Mouse (Mus musculus): Measurements from ENCODE around the gene Rdm1. TPM values are rescaled to one million over a fixed set of nuclear protein-coding genes. Genes with fewer than 3 reads are reported as not detected.

Rdm1 gene
- polyA plus RNA-seq, 2 experiments, result 35.5 to 39.2 TPM

DNA sequence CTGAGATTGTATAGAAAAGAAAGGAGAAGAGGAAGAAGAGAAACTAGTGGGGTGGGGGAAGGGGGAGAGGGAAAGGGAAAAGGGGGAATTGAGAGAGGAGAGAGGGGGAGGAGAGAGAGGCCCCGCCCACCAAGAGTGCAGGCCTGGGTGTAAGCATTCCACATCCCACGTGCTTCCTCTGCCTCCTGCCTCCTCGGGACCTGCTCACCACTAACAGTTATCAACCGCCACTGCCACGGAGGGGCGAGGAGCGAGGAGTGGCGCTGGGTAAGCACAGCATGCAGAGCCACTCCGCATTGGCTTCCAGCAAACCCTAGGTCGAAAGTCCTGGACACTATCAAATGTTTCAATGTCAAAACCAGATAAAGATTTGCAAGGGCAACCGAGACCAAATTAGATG lies 16.6 kb upstream of the Rdm1 start:
- H3K9me3 ChIP-seq (ENCODE audit: control insufficient read depth, low read length), result no peaks in the 10 kb centered on the region
- no peak for TF ChIP-seq POLR2A (IDR thresholded peaks at IDR 0.05; ENCODE audit: borderline replicate concordance, extremely low read depth, insufficient read depth, insufficient read length)
- no peaks in the 10 kb centered on the region for H3K4me1 ChIP-seq (ENCODE audit: control insufficient read depth, insufficient read depth, low read length)
- no peak overlapping the region for H3K4me2 ChIP-seq (replicated peaks; ENCODE audit: low read depth, low read length, severe bottlenecking)
- no peaks in the 10 kb centered on the region for H3K36me3 ChIP-seq (ENCODE audit: control insufficient read depth, insufficient read depth, low read length)
- H3K27ac ChIP-seq (replicated peaks; ENCODE audit: low read depth, low read length), result no peak overlapping the region
- no peak overlapping the region for H3K4me3 ChIP-seq (replicated peaks; ENCODE audit: low read length)
- H3K27me3 ChIP-seq (ENCODE audit: control insufficient read depth, insufficient read depth, low read length), result no peaks in the 10 kb centered on the region
- DNase-seq (ENCODE audit: low spot score), result no peak
- H3K9ac ChIP-seq (ENCODE audit: low read depth, low read length, severe bottlenecking), result no peak overlapping the region
- ATAC-seq (ENCODE audit: low FRiP score, low read depth), result no peak
- WGBS, result 35% methylated on average over 11 of the region's 11 CpGs

GRCm38 (mm10) chr11:101613596-101613995 lies 13.4 kb upstream of the Rdm1 start:
- 71% methylated on average over 6 of the region's 6 CpGs for WGBS
- ATAC-seq (ENCODE audit: low FRiP score, low read depth) (no peak), DNase-seq (ENCODE audit: low spot score) (no peak)
- TF ChIP-seq POLR2A (IDR thresholded peaks at IDR 0.05; ENCODE audit: borderline replicate concordance, extremely low read depth, insufficient read depth, insufficient read length), result no peak
- Histone ChIP-seq H3K27ac (replicated peaks; ENCODE audit: low read depth, low read length) (no peak overlapping the region), H3K9me3 (ENCODE audit: control insufficient read depth, low read length) (no peaks in the 10 kb centered on the region), H3K27me3 (ENCODE audit: control insufficient read depth, insufficient read depth, low read length) (no peaks in the 10 kb centered on the region), H3K9ac (ENCODE audit: low read depth, low read length, severe bottlenecking) (no peak overlapping the region), H3K4me2 (replicated peaks; ENCODE audit: low read depth, low read length, severe bottlenecking) (no peak overlapping the region), H3K4me3 (replicated peaks; ENCODE audit: low read length) (no peak overlapping the region), H3K36me3 (ENCODE audit: control insufficient read depth, insufficient read depth, low read length) (no peaks in the 10 kb centered on the region), H3K4me1 (ENCODE audit: control insufficient read depth, insufficient read depth, low read length) (peaks cover 13% of the 10 kb centered on the region; the same call in 1 of the 2 replicates)

GRCm38 (mm10) chr11:101614116-101614515 lies 12.9 kb upstream of the Rdm1 start:
- Histone ChIP-seq H3K27me3 (ENCODE audit: control insufficient read depth, insufficient read depth, low read length) (no peaks in the 10 kb centered on the region), H3K4me1 (ENCODE audit: control insufficient read depth, insufficient read depth, low read length) (peaks cover 13% of the 10 kb centered on the region; the same call in 1 of the 2 replicates), H3K4me3 (replicated peaks; ENCODE audit: low read length) (no peak overlapping the region), H3K27ac (replicated peaks; ENCODE audit: low read depth, low read length) (no peak overlapping the region), H3K9ac (ENCODE audit: low read depth, low read length, severe bottlenecking) (no peak overlapping the region), H3K9me3 (ENCODE audit: control insufficient read depth, low read length) (no peaks in the 10 kb centered on the region), H3K36me3 (ENCODE audit: control insufficient read depth, insufficient read depth, low read length) (no peaks in the 10 kb centered on the region), H3K4me2 (replicated peaks; ENCODE audit: low read depth, low read length, severe bottlenecking) (no peak overlapping the region)
- ATAC-seq (ENCODE audit: low FRiP score, low read depth), result no peak
- 74% methylated on average over 4 of the region's 4 CpGs for WGBS
- no peak for DNase-seq (ENCODE audit: low spot score)
- TF ChIP-seq POLR2A (IDR thresholded peaks at IDR 0.05; ENCODE audit: borderline replicate concordance, extremely low read depth, insufficient read depth, insufficient read length), result no peak

- TF ChIP-seq POLR2A (IDR thresholded peaks at IDR 0.05; ENCODE audit: borderline replicate concordance, extremely low read depth, insufficient read depth, insufficient read length), result no peak
- DNase-seq (ENCODE audit: low spot score) (no peak), ATAC-seq (ENCODE audit: low FRiP score, low read depth) (no peak)
- H3K27me3 ChIP-seq (ENCODE audit: control insufficient read depth, insufficient read depth, low read length), result no peaks in the 10 kb centered on the region
- 78% methylated on average over 6 of the region's 6 CpGs for WGBS
- no peak overlapping the region for H3K4me2 ChIP-seq (replicated peaks; ENCODE audit: low read depth, low read length, severe bottlenecking)
- H3K9ac ChIP-seq (ENCODE audit: low read depth, low read length, severe bottlenecking), result no peak overlapping the region
- no peaks in the 10 kb centered on the region for H3K36me3 ChIP-seq (ENCODE audit: control insufficient read depth, insufficient read depth, low read length)
- no peak overlapping the region for H3K27ac ChIP-seq (replicated peaks; ENCODE audit: low read depth, low read length)
- no peak overlapping the region for H3K4me3 ChIP-seq (replicated peaks; ENCODE audit: low read length)
- no peaks in the 10 kb centered on the region for H3K9me3 ChIP-seq (ENCODE audit: control insufficient read depth, low read length)
- peaks cover 13% of the 10 kb centered on the region; the same call in 1 of the 2 replicates for H3K4me1 ChIP-seq (ENCODE audit: control insufficient read depth, insufficient read depth, low read length)
Measured at GRCm38 (mm10) chr11:101615380-101615779, 11.6 kb upstream of the Rdm1 start.

GRCm38 (mm10) chr11:101616104-101616503 lies 10.9 kb upstream of the Rdm1 start:
- H3K36me3 ChIP-seq (ENCODE audit: control insufficient read depth, insufficient read depth, low read length), result no peaks in the 10 kb centered on the region
- peaks cover 13% of the 10 kb centered on the region; the same call in 1 of the 2 replicates for H3K4me1 ChIP-seq (ENCODE audit: control insufficient read depth, insufficient read depth, low read length)
- no peaks in the 10 kb centered on the region for H3K9me3 ChIP-seq (ENCODE audit: control insufficient read depth, low read length)
- H3K27ac ChIP-seq (replicated peaks; ENCODE audit: low read depth, low read length), result no peak overlapping the region
- 91% methylated on average over 8 of the region's 8 CpGs for WGBS
- no peak overlapping the region for H3K4me2 ChIP-seq (replicated peaks; ENCODE audit: low read depth, low read length, severe bottlenecking)
- no peak for TF ChIP-seq POLR2A (IDR thresholded peaks at IDR 0.05; ENCODE audit: borderline replicate concordance, extremely low read depth, insufficient read depth, insufficient read length)
- no peak overlapping the region for H3K9ac ChIP-seq (ENCODE audit: low read depth, low read length, severe bottlenecking)
- no peaks in the 10 kb centered on the region for H3K27me3 ChIP-seq (ENCODE audit: control insufficient read depth, insufficient read depth, low read length)
- no peak for DNase-seq (ENCODE audit: low spot score)
- H3K4me3 ChIP-seq (replicated peaks; ENCODE audit: low read length), result no peak overlapping the region
- no peak for ATAC-seq (ENCODE audit: low FRiP score, low read depth)

All from limb, embryonic 14.5 days (tissue).